Mouse (Mus musculus): ENCODE data around the gene Bclaf3. TPM values are rescaled to one million over a fixed set of nuclear protein-coding genes. Genes with fewer than 3 reads are reported as not detected.
A peak's percentile ranks its signal among the peaks of the same experiment; 100 is the strongest.
"Not testable (repeated sequence)": the region's sequence is repeated elsewhere in the genome, so short reads cannot be mapped to it uniquely, and the experiment has no call there.

Gene Bclaf3
- polyA plus RNA-seq, 1 experiment from 2014 or later: 7.3 TPM

DNA sequence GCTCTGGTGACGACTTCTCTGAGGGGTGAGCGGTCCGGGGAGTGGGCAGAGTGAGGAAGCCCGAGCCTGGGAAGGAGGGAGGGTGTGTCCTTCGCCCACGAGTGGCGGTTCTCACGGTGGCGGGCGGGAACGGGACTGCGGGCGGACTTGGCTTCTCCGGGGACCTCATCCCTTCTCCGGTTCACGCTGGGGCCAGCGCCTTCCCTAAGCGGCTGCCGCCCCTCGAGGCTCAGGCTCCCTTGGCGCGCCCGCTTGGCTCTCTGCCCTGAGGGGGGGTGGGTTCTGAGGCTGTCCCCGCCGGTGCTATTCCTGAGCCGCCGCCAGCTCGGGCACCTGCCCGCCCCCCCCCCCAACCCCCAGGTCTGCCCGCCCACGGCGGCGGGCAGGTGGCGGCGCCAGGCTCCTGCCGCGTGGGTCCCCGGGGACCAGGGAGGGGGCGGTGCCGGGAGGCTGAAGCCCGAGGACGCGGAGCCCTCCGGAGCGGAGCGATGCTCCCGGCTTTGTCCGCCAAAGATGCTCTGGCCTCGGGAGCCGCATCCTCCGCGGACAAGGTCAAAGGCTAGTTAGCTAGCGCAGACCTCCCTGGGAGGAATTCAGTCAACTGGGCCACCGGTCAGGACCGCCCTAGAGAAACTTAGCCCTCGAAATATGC, 6.4 kb downstream of the Bclaf3 start:
- peak; percentile 17; the same call in 1 of the 2 replicates for ATAC-seq (ENCODE audit: low FRiP score, low TSS enrichment)
- WGBS: 24% methylated on average over 34 of the region's 56 CpGs
- H3K4me1 ChIP-seq (replicated peaks; ENCODE audit: control insufficient read depth, insufficient read depth): no peaks in the 10 kb centered on the region
- H3K4me3 ChIP-seq (ENCODE audit: low read depth, low read length): peak overlapping the region; percentile 53
- H3K36me3 ChIP-seq (ENCODE audit: control insufficient read depth, insufficient read depth, low read length): no peaks in the 10 kb centered on the region
- peak; percentile 33 for DNase-seq (ENCODE audit: low spot score)
- H3K9me3 ChIP-seq (ENCODE audit: control insufficient read depth, low read length): no peaks in the 10 kb centered on the region
- peak overlapping the region; percentile 64 for H3K9ac ChIP-seq (ENCODE audit: low read length)
- H3K4me2 ChIP-seq (replicated peaks; ENCODE audit: low read depth): peak overlapping the region; percentile 69
- TF ChIP-seq CTCF (IDR thresholded peaks at IDR 0.05; ENCODE audit: low read depth) (no peak), EP300 (optimal IDR thresholded peaks at IDR 0.05) (no peak)
- no peaks in the 10 kb centered on the region for H3K27me3 ChIP-seq (ENCODE audit: control insufficient read depth, insufficient read depth, low read length)
- H3K27ac ChIP-seq (replicated peaks): peak overlapping the region; percentile 30

- H3K27ac ChIP-seq (replicated peaks): no peak overlapping the region
- no peak overlapping the region for H3K9ac ChIP-seq (ENCODE audit: low read length)
- H3K9me3 ChIP-seq (ENCODE audit: control insufficient read depth, low read length): no peaks in the 10 kb centered on the region
- H3K4me2 ChIP-seq (replicated peaks; ENCODE audit: low read depth): no peak overlapping the region
- no peaks in the 10 kb centered on the region for H3K4me1 ChIP-seq (replicated peaks; ENCODE audit: control insufficient read depth, insufficient read depth)
- no peak for TF ChIP-seq EP300 (optimal IDR thresholded peaks at IDR 0.05)
- no peak for TF ChIP-seq CTCF (IDR thresholded peaks at IDR 0.05; ENCODE audit: low read depth)
- no peak overlapping the region for H3K4me3 ChIP-seq (ENCODE audit: low read depth, low read length)
- WGBS: 92% methylated on average over 18 of the region's 18 CpGs
- ATAC-seq (ENCODE audit: low FRiP score, low TSS enrichment) (no peak), DNase-seq (ENCODE audit: low spot score) (no peak)
- no peaks in the 10 kb centered on the region for H3K27me3 ChIP-seq (ENCODE audit: control insufficient read depth, insufficient read depth, low read length)
- no peaks in the 10 kb centered on the region for H3K36me3 ChIP-seq (ENCODE audit: control insufficient read depth, insufficient read depth, low read length)
These were observed 15.4 kb downstream of the Bclaf3 start for GRCm38 (mm10) chrX:159541936-159542335.

- H3K27ac ChIP-seq (replicated peaks): no peak overlapping the region
- H3K9ac ChIP-seq (ENCODE audit: low read length): no peak overlapping the region
- H3K27me3 ChIP-seq (ENCODE audit: control insufficient read depth, insufficient read depth, low read length): no peaks in the 10 kb centered on the region
- no peak for TF ChIP-seq CTCF (IDR thresholded peaks at IDR 0.05; ENCODE audit: low read depth)
- TF ChIP-seq EP300 (optimal IDR thresholded peaks at IDR 0.05): no peak
- no peaks in the 10 kb centered on the region for H3K9me3 ChIP-seq (ENCODE audit: control insufficient read depth, low read length)
- no peaks in the 10 kb centered on the region for H3K36me3 ChIP-seq (ENCODE audit: control insufficient read depth, insufficient read depth, low read length)
- DNase-seq (ENCODE audit: low spot score) (no peak), ATAC-seq (ENCODE audit: low FRiP score, low TSS enrichment) (no peak)
- WGBS: 90% methylated on average over 5 of the region's 5 CpGs
- H3K4me1 ChIP-seq (replicated peaks; ENCODE audit: control insufficient read depth, insufficient read depth): no peaks in the 10 kb centered on the region
- no peak overlapping the region for H3K4me3 ChIP-seq (ENCODE audit: low read depth, low read length)
- H3K4me2 ChIP-seq (replicated peaks; ENCODE audit: low read depth): no peak overlapping the region
These were observed 20.6 kb downstream of the Bclaf3 start for GRCm38 (mm10) chrX:159547093-159547492.

DNA sequence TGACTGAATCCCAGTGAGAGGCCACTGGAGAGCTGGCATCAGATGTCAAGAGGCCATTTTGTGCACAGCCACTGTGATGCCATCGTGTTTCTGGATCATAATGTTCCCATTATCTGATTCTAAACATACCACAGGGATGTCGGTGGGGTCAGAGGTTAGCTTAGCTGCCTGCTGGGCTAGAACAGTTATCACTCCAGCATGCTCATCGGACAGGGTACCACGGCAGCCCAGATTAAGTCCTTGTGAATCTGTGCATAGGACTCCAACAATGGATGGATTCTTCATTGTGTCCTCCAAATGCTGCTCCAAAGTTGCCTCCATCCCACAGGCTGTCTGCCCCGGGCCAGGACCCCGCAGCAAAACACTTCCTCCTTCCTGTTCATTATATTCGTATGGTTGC, 58.2 kb downstream of the Bclaf3 start:
- not testable (repeated sequence) for ATAC-seq (ENCODE audit: low FRiP score, low TSS enrichment); H3K9me3 ChIP-seq (ENCODE audit: control insufficient read depth, low read length); H3K4me3 ChIP-seq (ENCODE audit: low read depth, low read length); H3K27ac ChIP-seq (replicated peaks); H3K36me3 ChIP-seq (ENCODE audit: control insufficient read depth, insufficient read depth, low read length); H3K9ac ChIP-seq (ENCODE audit: low read length); DNase-seq (ENCODE audit: low spot score); H3K4me2 ChIP-seq (replicated peaks; ENCODE audit: low read depth); H3K4me1 ChIP-seq (replicated peaks; ENCODE audit: control insufficient read depth, insufficient read depth); H3K27me3 ChIP-seq (ENCODE audit: control insufficient read depth, insufficient read depth, low read length)
- WGBS: 83% methylated on average over 7 of the region's 7 CpGs

DNA sequence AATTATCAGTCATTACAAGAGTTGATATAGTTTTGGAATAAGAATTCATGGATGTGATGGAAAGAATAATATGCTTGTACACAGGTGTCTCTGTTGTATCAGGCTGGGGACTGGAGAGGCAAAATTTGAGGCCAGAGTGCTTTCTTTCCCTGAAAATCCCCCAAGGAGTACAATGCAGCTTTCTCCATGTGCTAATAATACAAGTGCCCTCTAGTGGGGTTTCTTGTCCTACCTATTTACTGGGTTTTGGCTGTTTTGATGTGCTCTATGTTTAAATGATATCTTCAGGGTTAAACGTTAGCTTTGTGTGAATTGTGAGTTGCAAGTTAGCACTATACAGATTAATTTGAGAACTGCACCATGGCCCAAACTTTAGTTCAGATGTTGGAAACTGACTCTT, 65.1 kb downstream of the Bclaf3 start:
- peak; percentile 16; the same call in 1 of the 2 replicates for TF ChIP-seq CTCF (IDR thresholded peaks at IDR 0.05; ENCODE audit: low read depth)
- no peak for TF ChIP-seq EP300 (optimal IDR thresholded peaks at IDR 0.05)
- H3K27ac ChIP-seq (replicated peaks): no peak overlapping the region
- H3K9me3 ChIP-seq (ENCODE audit: control insufficient read depth, low read length): no peaks in the 10 kb centered on the region
- H3K4me2 ChIP-seq (replicated peaks; ENCODE audit: low read depth): no peak overlapping the region
- no peaks in the 10 kb centered on the region for H3K36me3 ChIP-seq (ENCODE audit: control insufficient read depth, insufficient read depth, low read length)
- no peak for ATAC-seq (ENCODE audit: low FRiP score, low TSS enrichment)
- H3K27me3 ChIP-seq (ENCODE audit: control insufficient read depth, insufficient read depth, low read length): no peaks in the 10 kb centered on the region
- H3K4me1 ChIP-seq (replicated peaks; ENCODE audit: control insufficient read depth, insufficient read depth): no peaks in the 10 kb centered on the region
- no peak for DNase-seq (ENCODE audit: low spot score)
- H3K9ac ChIP-seq (ENCODE audit: low read length): no peak overlapping the region
- no peak overlapping the region for H3K4me3 ChIP-seq (ENCODE audit: low read depth, low read length)
- 58% methylated on average over 1 of the region's 1 CpGs for WGBS

GRCm38 (mm10) chrX:159597502-159597901, 71.0 kb downstream of the Bclaf3 start:
- Histone ChIP-seq H3K4me1 (replicated peaks; ENCODE audit: control insufficient read depth, insufficient read depth) (no peaks in the 10 kb centered on the region), H3K27ac (replicated peaks) (no peak overlapping the region), H3K27me3 (ENCODE audit: control insufficient read depth, insufficient read depth, low read length) (no peaks in the 10 kb centered on the region), H3K9me3 (ENCODE audit: control insufficient read depth, low read length) (no peaks in the 10 kb centered on the region), H3K9ac (ENCODE audit: low read length) (no peak overlapping the region), H3K36me3 (ENCODE audit: control insufficient read depth, insufficient read depth, low read length) (no peaks in the 10 kb centered on the region), H3K4me3 (ENCODE audit: low read depth, low read length) (no peak overlapping the region), H3K4me2 (replicated peaks; ENCODE audit: low read depth) (no peak overlapping the region)
- DNase-seq (ENCODE audit: low spot score) (no peak), ATAC-seq (ENCODE audit: low FRiP score, low TSS enrichment) (no peak)
- 63% methylated on average over 1 of the region's 1 CpGs for WGBS
- no peak for TF ChIP-seq CTCF (IDR thresholded peaks at IDR 0.05; ENCODE audit: low read depth)
- TF ChIP-seq EP300 (optimal IDR thresholded peaks at IDR 0.05): no peak
